Mouse (Mus musculus): ENCODE results near the gene Pnpla3. TPM values are rescaled to one million over a fixed set of nuclear protein-coding genes. Genes with fewer than 3 reads are reported as not detected.

The Pnpla3 gene
- polyA plus RNA-seq, 1 experiment from 2014 or later: 0.68 TPM

DNA sequence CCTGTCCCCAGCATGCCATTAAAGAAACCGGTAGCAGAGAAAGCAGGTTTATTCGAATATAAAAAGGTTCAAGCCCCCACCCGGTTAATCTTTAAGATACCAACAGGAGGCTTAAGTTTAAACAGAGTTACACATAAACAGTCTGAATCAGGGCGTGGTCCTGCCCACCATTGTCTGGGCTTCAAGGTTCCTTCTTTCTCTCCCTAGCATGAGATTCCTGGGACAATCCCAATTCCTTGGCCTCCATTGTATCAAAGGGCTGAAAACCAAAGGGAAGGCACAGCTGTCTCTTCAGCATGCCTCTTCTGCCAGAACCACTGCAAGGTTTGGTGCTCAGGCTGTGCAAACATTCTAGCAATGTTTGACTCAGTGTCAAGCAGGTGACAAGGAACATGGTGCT lies 18.6 kb downstream of the Pnpla3 start:
- Histone ChIP-seq H3K4me3 (no peak overlapping the region), H3K9me3 (no peaks in the 10 kb centered on the region), H3K36me3 (no peaks in the 10 kb centered on the region), H3K27me3 (ENCODE audit: insufficient read depth, poor library complexity, severe bottlenecking) (peaks cover 31% of the 10 kb centered on the region), H3K27ac (no peak overlapping the region), H3K4me1 (peaks cover 6% of the 10 kb centered on the region; the same call in 1 of the 2 replicates)
- DNase-seq (ENCODE audit: low spot score): no peak
- WGBS: 60% methylated on average over 4 of the region's 4 CpGs

DNA sequence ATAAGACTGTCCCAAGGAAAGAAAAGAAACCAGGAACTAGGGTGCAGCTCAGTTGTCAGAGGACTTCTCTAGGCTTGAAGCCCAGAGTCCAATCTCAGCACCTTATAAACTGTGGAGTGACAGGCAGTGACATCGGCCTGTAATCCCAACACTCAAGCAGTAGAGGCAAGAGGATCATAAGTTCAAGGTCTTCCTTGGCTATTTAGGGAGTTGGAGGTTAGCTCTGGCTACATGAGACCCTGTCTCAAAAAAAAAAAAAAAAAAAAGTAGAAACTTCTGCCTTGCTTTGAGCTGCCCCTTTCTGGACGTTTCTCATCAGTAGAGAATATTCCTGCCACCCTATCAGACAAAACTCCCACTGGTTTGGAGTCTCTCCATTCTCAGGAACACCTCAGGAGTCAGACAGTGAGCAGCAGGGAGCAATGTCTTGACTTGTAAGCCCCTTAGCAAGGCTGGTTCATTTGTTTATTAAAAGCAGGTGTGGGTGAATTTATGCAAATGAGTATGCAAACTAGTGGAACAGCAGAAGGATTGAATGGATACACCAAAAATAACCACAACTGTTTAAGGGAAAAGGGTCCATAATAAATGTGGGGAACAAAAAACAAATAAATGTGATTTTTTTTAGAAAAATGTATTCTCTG lies 21.4 kb downstream of the Pnpla3 start:
- Histone ChIP-seq H3K9me3 (no peaks in the 10 kb centered on the region), H3K4me3 (no peak overlapping the region), H3K27ac (no peak overlapping the region), H3K36me3 (no peaks in the 10 kb centered on the region), H3K4me1 (peaks cover 11% of the 10 kb centered on the region), H3K27me3 (ENCODE audit: insufficient read depth, poor library complexity, severe bottlenecking) (0 out of 2 replicates have a peak, but pooled peaks cover 6% of the 10 kb centered on the region)
- no peak for DNase-seq (ENCODE audit: low spot score)
- 44% methylated on average over 2 of the region's 2 CpGs for WGBS

DNA sequence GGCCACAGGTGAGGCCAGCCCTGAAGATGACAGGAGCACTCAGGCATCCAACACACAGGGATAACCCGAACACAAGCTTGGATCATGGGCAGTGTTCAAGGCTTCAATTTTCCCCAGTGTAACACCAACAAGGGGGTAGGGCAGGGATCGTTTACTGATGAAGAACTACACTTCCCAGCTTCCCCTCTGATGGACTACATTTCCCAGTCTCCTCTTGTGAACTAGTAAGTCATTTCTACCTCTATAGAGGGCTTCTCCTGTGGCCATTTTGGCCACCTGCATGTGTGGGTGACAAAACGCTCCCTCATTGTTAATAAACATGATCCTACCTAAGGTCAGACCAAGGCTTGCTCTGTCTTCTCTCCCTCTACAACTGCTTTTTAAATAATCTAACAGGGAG lies 22.2 kb downstream of the Pnpla3 start:
- DNase-seq (ENCODE audit: low spot score): no peak
- Histone ChIP-seq H3K4me1 (peaks cover 7% of the 10 kb centered on the region), H3K9me3 (no peaks in the 10 kb centered on the region), H3K36me3 (0 out of 2 replicates have a peak, but pooled peaks cover 2% of the 10 kb centered on the region), H3K27me3 (ENCODE audit: insufficient read depth, poor library complexity, severe bottlenecking) (no peaks in the 10 kb centered on the region), H3K4me3 (no peak overlapping the region), H3K27ac (no peak overlapping the region)
- WGBS: 32% methylated on average over 3 of the region's 3 CpGs

DNA sequence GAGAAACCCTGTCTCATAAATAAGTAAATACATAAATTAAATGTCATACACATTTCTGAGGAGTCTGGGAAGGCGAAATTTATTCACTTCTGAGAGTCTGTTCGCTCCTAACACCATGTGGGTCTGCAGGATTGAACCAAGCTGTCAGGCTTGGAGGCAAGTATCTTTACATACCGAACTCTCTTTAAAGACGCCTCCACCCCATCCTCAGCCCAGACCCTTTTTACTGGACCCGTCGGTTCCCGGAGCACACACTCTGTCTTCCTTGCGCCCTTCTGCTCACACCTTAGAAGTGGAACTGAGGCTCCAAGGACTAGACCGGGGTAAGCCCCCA lies 24.1 kb downstream of the Pnpla3 start:
- Histone ChIP-seq H3K27ac (peak overlapping the region; percentile 98), H3K4me3 (peak overlapping the region; percentile 99), H3K27me3 (ENCODE audit: insufficient read depth, poor library complexity, severe bottlenecking) (no peaks in the 10 kb centered on the region), H3K9me3 (no peaks in the 10 kb centered on the region), H3K36me3 (peaks cover 16% of the 10 kb centered on the region), H3K4me1 (peaks cover 7% of the 10 kb centered on the region)
- no peak for DNase-seq (ENCODE audit: low spot score)
- WGBS: 2% methylated on average over 9 of the region's 9 CpGs

DNA sequence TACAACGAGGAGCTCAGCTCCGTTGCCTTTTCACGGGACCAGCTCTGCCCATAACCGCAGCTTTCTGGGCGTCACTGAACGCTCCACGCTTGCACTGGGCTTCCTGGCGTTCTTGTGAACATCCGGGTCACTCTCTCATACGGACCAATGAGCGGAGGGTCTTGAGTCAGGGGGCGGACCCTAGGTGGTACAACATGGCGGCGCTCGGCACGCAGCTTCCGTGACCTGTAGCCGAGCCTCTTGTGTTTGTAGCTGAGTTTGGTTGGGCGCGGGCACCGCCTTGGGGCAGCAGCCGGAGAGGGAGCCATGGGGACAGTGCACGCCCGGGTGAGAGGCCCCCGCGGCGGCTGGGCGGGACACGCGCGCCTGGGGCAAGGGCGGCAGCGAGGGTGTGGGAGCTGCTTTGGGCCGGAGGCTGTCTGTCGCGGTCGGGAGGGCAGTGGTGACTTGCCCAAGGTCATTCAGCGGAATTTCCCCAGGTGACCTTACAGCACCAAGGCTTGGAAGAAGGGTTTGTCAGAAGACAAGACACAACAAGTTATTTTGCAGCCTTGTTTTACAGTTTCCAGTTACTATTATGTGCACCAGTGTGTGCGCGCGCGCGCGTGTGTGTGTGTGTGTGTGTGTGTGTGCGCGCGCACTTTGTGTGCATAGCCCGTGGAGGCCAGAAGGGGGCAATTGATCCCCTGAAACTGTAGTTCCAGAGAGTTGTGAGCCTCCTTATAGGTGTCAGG lies 24.6 kb downstream of the Pnpla3 start, which contains the start of gene Samm50:
Gene Samm50, plus strand, starts transcription at position 184 of the 734 bp plus-strand sequence.
- peaks cover 22% of the 10 kb centered on the region for H3K36me3 ChIP-seq
- WGBS: 5% methylated on average over 48 of the region's 48 CpGs
- H3K4me3 ChIP-seq: peak within 1 kb of the TSS; percentile 99
- peak within 1 kb of the TSS; percentile 98 for H3K27ac ChIP-seq
- DNase-seq (ENCODE audit: low spot score): peak; percentile 98
- peaks cover 7% of the 10 kb centered on the region for H3K4me1 ChIP-seq
- H3K9me3 ChIP-seq: no peaks in the 10 kb centered on the region
- H3K27me3 ChIP-seq (ENCODE audit: insufficient read depth, poor library complexity, severe bottlenecking): no peaks in the 10 kb centered on the region

DNA sequence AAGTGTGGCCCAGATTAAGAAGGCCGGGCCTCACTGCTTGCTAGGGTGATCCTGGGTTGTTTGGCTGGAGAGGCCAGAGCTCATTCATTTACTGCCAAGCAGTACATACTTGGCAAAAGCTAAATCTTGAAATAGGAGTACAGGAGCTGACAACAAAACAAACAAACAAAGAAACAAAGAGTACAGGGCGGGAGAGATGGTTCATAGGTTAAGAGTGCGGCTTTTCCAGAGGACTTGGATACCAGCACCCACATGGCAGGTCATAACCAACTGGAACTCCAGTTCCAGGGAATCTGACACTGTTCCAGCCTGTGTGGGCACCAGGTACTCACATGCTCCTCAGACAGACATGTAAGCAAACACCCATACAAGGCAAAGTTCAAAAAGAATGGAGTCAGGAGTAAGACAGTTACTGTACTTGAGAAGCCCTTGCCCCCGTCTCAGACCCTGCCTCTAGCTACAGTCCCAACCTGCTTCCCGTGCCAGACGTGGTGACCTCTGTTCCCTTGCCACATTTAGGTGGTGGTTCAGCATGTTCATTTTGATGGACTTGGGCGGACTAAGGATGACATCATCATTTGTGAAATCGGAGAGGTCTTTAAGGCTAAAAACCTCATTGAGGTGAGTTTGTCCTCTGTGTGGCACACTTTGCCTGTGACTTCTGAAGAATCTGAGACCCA lies 29.0 kb downstream of the Pnpla3 start:
- WGBS: 89% methylated on average over 8 of the region's 8 CpGs
- no peak for DNase-seq (ENCODE audit: low spot score)
- no peaks in the 10 kb centered on the region for H3K27me3 ChIP-seq (ENCODE audit: insufficient read depth, poor library complexity, severe bottlenecking)
- H3K4me1 ChIP-seq: peaks cover 7% of the 10 kb centered on the region
- no peak overlapping the region for H3K27ac ChIP-seq
- peaks cover 66% of the 10 kb centered on the region for H3K36me3 ChIP-seq
- H3K9me3 ChIP-seq: no peaks in the 10 kb centered on the region
- no peak overlapping the region for H3K4me3 ChIP-seq

DNA sequence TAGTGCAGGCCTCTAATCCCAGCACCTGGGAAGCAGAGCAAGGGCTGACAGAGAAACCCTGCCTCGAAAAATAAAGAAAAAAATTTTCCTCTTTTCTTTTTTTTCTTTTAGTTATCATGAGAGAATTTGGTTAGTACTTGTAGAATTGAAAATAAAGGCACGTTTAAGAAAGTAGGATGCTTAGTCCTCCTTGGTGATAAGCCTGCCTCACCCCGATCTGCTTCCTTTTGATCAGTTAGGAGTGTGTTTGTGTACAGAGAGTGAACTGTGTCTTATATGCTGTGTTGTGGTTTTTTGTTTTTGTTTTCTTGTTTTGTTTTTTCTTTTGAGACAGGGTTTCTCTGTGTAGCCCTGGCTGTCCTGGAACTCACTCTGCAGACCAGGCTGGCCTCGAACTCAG lies 39.7 kb downstream of the Pnpla3 start:
- WGBS: 87% methylated on average over 4 of the region's 4 CpGs
- no peak overlapping the region for H3K4me3 ChIP-seq
- no peak for DNase-seq (ENCODE audit: low spot score)
- no peaks in the 10 kb centered on the region for H3K27me3 ChIP-seq (ENCODE audit: insufficient read depth, poor library complexity, severe bottlenecking)
- H3K36me3 ChIP-seq: peaks cover 93% of the 10 kb centered on the region
- H3K4me1 ChIP-seq: peaks cover 8% of the 10 kb centered on the region
- H3K27ac ChIP-seq: no peak overlapping the region
- H3K9me3 ChIP-seq: no peaks in the 10 kb centered on the region

DNA sequence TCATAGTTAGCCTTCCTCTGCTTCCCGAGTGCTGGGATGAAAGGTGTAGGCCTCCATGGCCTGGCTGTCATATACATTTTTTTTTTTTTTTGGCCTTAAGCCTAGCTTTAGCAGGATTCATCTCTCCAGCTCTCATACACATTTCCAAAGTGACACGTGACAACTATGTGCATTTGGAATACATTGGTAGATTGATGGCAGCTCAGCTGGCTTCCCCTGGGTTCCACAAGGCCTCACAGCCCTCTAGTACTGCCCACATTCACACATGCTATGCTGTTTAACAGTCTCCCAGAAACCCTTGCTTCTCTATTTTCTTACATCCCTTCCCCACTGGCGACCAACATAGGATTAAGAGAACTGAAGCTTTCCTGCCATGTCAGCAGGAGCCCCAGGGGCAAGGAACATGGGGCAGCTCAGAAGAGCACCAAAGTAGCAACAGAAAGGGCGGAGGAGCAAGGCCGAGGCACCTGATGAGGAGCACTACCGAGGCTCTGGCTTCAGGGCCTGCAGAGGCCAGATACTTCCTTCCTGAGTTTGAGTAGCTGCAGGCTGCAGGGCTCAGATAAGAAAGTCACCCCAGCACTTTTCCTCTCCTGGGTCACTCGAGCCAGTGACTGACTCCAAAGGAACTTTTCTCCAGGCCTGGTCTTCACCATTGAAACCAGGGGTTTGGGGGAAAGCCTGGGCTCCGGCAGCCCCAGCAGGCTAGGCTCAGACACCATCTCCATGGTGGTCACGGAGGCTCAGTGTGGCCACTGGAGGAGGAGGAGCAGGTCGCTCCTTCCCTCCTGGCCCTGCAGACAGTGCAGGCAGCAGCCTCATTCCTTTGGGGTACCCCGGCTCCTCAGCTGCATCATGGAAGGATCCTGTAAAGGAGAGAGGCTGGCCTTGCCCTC lies 42.1 kb downstream of the Pnpla3 start:
- H3K36me3 ChIP-seq: peaks cover 89% of the 10 kb centered on the region
- H3K4me1 ChIP-seq: peaks cover 29% of the 10 kb centered on the region
- H3K27me3 ChIP-seq (ENCODE audit: insufficient read depth, poor library complexity, severe bottlenecking): no peaks in the 10 kb centered on the region
- no peaks in the 10 kb centered on the region for H3K9me3 ChIP-seq
- H3K27ac ChIP-seq: peak overlapping the region; percentile 76
- peak; percentile 89 for DNase-seq (ENCODE audit: low spot score)
- 67% methylated on average over 11 of the region's 11 CpGs for WGBS
- no peak overlapping the region for H3K4me3 ChIP-seq

DNA sequence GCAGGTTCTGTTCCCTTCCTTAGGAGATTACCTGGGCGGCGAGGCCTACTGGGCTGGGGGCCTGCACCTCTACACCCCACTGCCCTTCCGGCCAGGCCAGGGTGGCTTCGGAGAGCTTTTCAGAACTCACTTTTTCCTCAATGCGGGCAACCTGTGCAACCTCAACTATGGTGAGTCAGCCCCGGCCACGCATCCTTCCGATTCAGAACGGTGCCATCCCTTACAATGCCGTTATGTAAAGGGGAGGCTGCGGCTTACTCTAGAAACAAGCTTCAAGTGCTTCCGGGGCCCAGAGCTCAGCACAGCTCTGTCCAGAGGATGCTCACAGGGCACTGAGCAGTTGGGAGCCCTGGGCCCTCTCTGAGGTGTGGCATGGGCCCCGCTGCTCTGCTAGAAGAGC lies 42.8 kb downstream of the Pnpla3 start:
- peak overlapping the region; percentile 76 for H3K27ac ChIP-seq
- no peaks in the 10 kb centered on the region for H3K27me3 ChIP-seq (ENCODE audit: insufficient read depth, poor library complexity, severe bottlenecking)
- H3K4me3 ChIP-seq: no peak overlapping the region
- H3K9me3 ChIP-seq: no peaks in the 10 kb centered on the region
- peaks cover 36% of the 10 kb centered on the region for H3K4me1 ChIP-seq
- no peak for DNase-seq (ENCODE audit: low spot score)
- 91% methylated on average over 13 of the region's 13 CpGs for WGBS
- peaks cover 85% of the 10 kb centered on the region for H3K36me3 ChIP-seq

DNA sequence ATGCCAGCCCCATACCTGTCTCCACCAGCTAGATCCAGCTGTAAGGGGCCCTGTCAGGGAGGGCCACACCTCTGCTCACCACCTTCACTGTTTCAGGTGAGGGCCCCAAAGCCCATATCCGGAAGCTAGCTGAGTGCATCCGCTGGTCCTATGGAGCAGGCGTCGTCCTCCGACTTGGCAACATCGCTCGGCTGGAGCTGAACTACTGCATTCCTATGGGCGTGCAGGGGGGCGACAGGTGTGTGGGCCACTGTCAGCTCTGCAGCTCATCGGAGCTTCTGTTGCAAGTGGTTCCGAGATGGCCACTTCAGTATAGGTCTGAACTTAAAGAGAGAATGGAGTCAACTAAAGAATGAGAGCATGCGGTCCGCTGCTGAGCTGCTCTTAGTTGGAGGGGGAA lies 43.3 kb downstream of the Pnpla3 start:
- peaks cover 80% of the 10 kb centered on the region for H3K36me3 ChIP-seq
- H3K4me1 ChIP-seq: peaks cover 40% of the 10 kb centered on the region
- no peak overlapping the region for H3K4me3 ChIP-seq
- 92% methylated on average over 13 of the region's 13 CpGs for WGBS
- H3K27ac ChIP-seq: peak overlapping the region; percentile 76; the same call in 1 of the 2 replicates
- no peaks in the 10 kb centered on the region for H3K9me3 ChIP-seq
- DNase-seq (ENCODE audit: low spot score): no peak
- no peaks in the 10 kb centered on the region for H3K27me3 ChIP-seq (ENCODE audit: insufficient read depth, poor library complexity, severe bottlenecking)

DNA sequence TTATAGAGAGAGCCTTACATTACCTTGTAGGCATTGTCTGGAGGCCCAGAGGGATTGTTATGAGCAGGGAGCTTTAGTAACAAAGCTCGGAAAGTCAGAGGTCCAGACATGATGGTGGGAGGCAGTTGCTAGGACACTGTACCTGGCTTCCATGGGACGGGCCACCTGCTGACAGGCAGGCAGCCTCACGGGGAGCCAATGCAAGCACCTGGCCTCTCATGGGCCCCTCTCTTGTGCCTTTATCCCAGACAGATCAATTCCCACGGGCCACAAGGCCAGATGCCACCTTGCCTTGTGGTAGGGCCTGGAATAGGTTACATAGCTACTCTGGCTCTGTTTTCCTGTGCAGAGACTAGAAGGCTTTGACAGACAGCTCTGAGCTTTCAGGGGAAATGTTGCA lies 43.9 kb downstream of the Pnpla3 start:
- 77% methylated on average over 4 of the region's 4 CpGs for WGBS
- Histone ChIP-seq H3K9me3 (no peaks in the 10 kb centered on the region), H3K36me3 (peaks cover 74% of the 10 kb centered on the region), H3K27ac (peak overlapping the region; percentile 29; the same call in 1 of the 2 replicates), H3K4me3 (no peak overlapping the region), H3K4me1 (peaks cover 47% of the 10 kb centered on the region), H3K27me3 (ENCODE audit: insufficient read depth, poor library complexity, severe bottlenecking) (no peaks in the 10 kb centered on the region)
- DNase-seq (ENCODE audit: low spot score): no peak

DNA sequence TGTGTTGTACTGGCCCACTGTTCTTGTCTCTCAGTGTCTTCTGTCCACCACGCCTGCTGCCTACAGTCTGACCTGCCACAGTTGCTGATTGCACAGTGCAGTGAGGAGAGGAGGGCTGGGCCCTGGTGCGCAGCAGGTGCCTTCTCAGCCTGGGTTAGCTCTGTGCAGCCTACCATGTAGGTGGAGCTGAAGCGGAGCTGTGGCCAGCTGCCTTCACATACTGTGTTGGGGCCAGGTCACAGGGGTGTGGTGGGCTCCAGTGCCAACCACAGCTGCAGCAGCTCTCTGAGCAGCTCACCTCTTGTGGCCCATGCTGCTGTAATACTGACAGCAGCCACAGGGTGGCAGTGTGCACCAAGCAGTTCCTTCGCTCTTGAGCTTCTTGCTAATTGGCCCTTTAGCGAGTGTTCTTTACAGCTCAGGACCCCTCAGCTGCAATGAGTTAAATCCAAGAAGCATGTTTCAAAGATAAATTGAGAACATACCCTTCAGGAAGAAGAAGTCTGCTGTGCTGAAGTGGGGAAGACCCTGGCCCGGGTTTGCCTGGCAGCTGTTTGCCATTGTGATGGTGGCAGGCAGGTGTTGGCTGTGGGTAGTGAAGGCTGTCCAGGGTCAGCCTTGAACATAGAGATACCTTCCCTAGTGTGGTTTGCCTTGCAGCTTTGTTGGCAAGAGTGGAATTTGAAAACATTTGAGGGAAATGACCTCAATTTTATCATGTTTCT lies 44.6 kb downstream of the Pnpla3 start:
- H3K4me3 ChIP-seq: no peak overlapping the region
- H3K36me3 ChIP-seq: peaks cover 68% of the 10 kb centered on the region
- H3K27me3 ChIP-seq (ENCODE audit: insufficient read depth, poor library complexity, severe bottlenecking): no peaks in the 10 kb centered on the region
- DNase-seq (ENCODE audit: low spot score): peak; percentile 90
- peak overlapping the region; percentile 29; the same call in 1 of the 2 replicates for H3K27ac ChIP-seq
- no peaks in the 10 kb centered on the region for H3K9me3 ChIP-seq
- H3K4me1 ChIP-seq: peaks cover 52% of the 10 kb centered on the region
- WGBS: 53% methylated on average over 6 of the region's 6 CpGs
